Mouse (Mus musculus) kidney, adult 11 months (tissue): ENCODE results near the gene Ptges2.

Experiments used
- DNase-seq: peaks from one replicate; pipeline ENCODE4 v3.0.0; 2022

Ptges2 gene

GRCm38 (mm10) chr2:32447264-32447936 lies 51.7 kb downstream of the Ptges2 start:
- no peak for DNase-seq

GRCm38 (mm10) chr2:32448480-32448879 lies 52.8 kb downstream of the Ptges2 start:
- DNase-seq = no peak

GRCm38 (mm10) chr2:32449761-32450754 lies 54.4 kb downstream of the Ptges2 start, which contains the start of gene Naif1:
Naif1 (plus strand) TSS chr2:32450457.
- DNase-seq = no peak

- DNase-seq = peak; percentile 97
Measured at GRCm38 (mm10) chr2:32450881-32451844, 55.5 kb downstream of the Ptges2 start, which contains the start of gene Slc25a25. Slc25a25 (minus strand) TSS chr2:32451445.

GRCm38 (mm10) chr2:32451870-32452372 lies 56.2 kb downstream of the Ptges2 start:
- DNase-seq = peak; percentile 99

- DNase-seq = peak; percentile 49
Measured at GRCm38 (mm10) chr2:32452441-32452971, 56.8 kb downstream of the Ptges2 start.

GRCm38 (mm10) chr2:32453641-32454303 lies 58.1 kb downstream of the Ptges2 start:
- no peak for DNase-seq

GRCm38 (mm10) chr2:32454633-32455032 lies 58.9 kb downstream of the Ptges2 start:
- DNase-seq = no peak

- no peak for DNase-seq
Measured at GRCm38 (mm10) chr2:32455101-32455500, 59.4 kb downstream of the Ptges2 start.
